Mouse (Mus musculus): ENCODE measurements around the gene Mecom.

The Mecom gene

DNA sequence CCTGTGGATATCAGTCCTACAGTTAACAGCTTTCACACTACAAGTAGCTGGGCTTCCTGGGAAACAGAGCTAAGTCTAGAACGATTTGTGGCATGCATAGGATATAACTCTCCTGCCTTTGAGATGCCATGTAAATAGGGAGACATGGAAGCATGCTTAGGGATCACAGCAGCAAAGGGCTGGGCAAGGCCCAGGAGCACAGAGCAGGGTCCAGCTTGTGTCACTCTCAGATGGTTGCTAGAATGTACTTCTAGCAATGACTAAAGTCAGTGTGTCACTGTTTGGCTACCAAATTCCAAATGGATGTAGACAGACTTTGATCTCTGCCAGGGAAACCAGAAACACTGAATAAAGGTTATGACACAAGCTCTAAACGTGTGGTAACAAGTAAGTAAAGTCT lies 358.5 kb downstream of the Mecom start:
- no peak for DNase-seq

DNA sequence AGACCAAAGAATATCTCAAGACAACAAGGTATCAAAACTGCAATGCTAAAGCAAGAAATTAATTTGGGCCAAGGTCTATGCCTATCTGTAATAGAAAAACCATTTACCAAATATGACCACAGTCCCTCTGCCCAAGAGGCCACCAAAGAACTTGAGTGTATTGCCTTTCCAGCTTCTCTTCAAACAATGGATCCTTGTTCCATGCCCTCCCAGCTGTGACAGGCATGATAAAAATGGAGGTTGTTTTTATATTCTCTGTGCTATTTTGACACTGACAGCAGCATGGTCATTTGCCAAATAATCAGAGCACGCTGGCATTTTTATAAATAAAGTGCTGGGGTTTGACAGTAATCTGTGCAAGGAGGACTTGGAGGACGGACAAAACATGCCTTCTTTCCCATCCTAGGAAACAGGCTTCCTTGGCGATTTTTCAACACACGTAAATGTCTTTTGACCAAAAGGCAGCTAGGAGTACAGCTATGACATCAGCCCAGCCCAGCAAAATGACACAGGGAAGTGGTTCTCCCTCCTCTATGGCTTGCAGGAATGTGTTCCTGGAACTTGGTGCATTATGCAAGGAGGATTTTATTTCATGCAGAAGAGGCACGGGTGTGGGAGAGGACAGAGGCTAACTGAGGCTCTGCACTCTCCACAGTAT lies 359.9 kb downstream of the Mecom start:
- no peak for DNase-seq

DNA sequence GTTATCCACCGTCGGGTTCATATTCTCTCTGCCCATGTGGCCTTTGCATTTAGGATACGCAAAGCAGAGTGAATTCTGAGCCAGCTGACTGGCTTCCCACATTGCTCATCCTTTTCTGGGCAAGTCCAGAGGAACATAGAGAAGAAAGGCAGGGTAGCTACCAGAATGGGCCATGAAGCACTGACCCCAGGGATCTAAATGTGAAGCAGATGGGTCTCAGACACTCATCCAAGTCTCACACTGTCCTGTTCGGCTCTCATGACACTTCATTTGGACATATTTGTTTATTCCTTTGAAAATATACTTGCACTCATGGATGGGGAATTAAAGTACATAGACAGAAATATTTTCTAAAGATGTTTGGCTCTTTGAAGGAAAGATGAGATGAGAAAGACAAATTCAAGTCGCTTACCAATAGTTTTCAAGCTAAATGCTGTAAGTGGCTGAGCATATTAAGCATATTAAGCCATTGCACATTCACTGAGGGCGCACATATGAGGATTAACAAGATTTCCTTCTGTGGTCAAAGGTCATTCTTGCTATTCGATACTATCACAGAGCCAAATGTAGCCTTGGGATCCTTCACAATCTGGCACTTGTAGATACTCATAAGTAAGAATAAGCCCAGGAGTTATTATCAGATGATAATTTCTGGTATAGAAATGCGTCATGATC lies 365.9 kb downstream of the Mecom start:
- DNase-seq: no peak

DNA sequence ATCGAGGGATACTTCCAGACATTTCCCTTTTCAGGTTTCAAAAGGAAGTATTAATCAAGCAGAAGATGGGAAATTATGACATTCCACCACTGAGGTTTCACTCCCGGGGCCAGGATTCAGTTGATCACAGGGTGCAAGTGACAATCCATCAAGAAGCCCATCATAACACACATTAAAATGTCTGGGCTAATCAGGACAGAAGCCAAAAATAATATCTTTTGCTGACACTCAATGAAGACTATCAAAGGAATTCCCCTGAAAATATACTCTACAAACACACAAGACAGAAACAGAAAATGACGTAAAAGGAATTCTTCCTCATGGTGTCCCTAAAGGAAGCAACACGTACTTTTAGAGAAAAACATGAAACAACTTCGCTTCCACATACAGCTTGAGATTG lies 371.2 kb downstream of the Mecom start:
- DNase-seq: no peak

DNA sequence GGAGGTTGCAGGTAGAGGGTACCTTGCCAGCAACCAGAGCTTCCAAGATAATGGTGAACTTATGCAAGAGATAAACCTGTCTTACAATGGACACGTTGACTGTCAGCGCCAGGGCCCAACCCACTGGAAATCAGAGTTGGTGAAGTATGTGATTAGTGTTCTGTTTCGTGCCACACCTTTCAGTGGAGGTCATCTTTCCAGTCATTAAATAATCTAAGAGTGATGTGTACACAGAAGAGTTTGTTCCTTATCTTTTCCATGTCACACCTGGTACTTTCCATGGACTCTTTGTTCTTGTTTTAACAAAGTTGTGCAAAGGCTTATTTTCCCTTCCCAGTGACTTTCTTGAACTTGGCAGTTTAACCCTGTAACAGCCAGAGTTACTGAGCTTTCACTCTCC lies 374.0 kb downstream of the Mecom start:
- no peak for DNase-seq

DNA sequence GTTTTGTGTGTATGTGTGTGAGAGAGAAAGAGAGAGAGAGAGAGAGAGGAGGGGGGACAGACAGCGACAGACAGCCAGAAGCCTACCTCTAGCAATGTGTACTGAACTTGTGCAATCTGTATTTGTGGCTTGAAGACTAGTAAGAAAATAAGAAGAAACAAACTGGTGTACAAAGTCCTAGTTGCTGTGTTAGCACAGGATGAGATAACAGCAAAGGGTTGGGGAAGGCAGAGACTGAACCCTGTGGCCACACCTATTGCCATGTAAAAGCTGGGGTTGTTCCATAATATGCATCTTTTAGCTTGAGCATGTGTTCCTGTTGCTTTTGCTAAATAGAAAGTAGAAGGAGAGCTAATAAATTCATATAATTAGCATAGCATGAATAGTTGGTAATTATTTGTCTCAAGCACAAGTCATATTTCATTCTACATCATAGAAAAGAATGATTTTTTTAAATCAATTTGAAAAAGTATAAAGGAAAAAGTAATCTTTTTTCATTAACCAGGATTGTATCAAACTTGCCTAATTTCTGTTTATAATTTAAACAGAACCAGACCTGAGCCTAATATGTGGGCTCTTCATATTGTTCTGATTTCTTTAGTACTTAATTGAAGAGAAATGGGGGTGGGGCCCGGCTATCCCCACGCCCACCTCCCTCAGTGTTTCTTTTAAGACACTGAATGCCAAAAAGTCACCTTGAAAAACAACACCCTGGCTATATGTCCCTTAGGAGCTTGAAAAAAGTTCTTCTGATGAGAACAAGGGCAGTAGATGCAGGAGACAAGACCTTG lies 379.2 kb downstream of the Mecom start:
- DNase-seq: no peak

DNA sequence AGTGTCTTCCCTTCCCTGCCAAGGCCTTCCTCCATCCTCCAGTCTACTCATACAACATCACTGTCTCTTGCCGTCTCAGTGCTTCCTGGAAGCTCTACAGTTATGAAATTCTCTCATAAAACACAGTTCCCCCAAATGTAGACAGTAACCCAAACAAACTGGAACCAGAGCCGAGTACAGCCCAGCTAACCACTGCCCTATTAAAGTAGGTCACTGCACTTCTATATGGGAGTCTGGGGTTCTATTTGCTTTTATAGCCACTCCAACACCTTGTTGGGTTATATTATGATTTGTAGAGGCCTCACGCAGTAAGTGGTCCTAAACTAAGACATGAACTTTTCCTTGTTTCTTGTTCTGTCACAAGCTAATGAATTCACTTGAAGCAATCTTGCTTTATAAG lies 380.8 kb downstream of the Mecom start:
- no peak for DNase-seq

DNA sequence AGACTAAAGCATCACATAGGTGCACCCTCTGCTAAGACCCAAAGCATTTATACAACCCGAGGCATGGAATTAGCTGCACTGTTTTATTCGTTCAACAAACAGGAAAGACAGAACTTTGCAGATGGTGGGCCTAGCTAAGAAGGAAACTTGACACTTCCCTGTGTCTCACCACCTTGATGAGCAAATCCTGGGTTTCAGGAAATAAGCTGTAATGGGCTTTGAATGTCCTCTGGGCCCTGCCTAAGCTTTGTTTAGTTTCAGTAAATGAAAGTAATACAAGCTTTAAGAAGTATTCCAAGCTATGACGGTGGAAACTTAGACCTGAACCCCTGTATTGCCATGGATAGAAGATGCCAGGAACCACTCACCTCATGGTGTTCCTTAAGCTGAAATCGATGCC lies 383.0 kb downstream of the Mecom start:
- no peak for DNase-seq

DNA sequence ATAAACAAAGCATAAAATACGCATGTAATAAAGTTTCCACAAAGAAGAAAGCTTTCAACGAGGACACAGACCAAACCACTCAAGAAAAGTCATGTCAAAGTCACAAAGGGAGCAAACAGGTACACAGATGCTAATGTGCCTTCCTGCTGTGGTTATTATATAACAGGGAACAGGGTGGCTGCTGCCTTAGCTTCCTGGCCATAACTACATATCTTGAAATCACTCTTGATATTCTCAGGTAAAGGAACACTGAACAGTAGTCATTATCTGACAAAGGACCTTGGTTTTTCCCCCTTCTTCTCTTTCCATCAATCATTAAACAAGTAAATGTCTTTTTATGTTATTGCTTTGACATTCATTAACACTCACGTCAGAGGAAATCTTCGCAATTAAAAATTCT lies 384.4 kb downstream of the Mecom start:
- DNase-seq: no peak

DNA sequence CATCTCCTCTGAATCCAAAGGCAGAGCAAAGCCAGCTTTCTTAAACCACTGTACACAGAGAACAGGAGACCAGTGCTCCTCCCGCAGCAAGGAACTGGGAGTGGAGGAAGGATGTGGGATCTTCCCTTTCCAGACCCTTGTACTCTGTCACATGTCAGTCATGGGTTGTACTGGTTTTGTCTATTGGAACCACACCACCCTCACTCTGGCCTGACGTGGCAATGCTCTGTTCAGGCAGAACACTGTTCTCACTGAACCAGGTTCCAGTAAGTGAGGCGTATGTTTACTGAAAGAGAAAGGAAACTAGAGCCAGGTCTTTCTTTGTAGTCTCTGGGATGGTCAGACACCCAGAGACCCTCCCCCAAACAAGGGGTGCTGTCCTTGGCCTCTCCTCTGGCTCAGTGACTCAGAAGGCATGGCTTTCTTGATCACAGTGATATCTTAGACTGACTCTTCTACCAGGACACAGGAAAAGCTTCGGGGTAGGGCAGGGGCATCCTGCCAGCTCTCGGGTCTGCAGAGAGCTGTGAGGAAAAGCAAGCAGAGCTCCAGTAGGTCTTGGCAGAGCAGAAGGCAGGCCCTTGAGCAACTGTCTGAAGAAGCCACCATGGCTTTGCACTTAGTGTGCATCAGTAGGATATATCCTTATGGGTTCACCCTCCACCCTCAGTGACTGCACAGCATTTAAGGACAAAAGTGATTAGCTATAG lies 386.7 kb downstream of the Mecom start:
- DNase-seq: no peak

DNA sequence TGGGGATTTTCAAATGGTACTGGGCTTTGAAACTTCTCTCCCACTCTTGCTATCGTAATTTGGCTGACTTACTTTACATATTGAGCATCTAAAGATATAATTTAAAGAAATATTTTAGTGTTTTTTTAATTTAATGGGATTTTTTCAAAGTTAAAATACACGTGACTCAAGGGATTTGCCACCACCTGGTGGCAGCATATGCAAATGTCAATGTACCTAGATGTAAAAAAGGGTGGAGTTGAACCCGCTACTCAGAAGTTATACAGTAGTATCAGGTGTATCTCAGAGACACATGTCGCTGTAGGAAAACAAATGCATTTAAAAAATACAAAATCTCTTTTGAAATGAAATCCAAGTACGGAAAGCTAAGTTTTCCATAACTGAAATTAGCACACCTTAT lies 387.5 kb downstream of the Mecom start:
- DNase-seq: no peak

DNA sequence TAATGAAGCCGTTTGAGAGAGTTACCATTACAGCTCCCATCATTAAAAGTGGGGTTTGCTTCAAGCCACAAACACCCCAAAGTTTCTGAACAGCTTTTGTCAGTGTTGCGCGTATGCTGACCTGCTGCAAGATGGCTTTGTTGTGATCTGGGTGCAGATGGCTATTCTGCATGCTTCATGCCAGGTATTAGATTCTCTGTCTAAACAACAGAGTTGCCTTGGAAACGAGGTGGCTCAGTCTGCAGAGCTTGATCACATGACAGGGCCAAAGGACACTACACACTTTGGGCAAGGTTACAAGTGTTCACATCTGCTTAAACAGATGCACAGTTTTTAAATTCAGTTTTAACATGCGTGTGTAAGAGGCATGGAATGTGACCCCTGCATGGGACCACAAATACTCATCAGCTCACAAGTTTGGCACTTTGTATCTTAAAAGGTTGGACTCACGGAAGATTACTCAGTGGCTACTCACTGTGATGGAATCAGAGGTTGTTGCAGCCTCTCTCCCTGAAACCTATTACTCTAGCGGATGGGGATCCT lies 390.6 kb downstream of the Mecom start:
- no peak for DNase-seq

DNA sequence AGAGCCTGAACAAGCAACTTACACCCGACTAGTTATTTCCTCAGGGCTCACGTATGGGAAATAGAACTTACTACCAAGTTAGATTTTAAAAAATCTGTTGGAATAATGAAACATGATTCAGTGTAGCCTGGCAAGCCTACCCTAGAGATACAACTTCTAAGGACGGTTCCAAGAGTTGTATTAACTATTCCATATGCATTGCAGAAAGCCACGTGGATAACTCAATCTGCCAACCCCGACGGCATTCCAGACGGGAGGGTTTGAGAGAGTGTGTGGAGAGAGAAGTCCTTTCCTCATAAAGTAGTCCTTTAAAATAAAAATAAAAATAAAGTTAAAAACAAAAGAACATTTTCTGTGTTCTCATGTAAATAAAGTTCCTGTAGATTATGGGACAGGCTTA lies 393.4 kb downstream of the Mecom start:
- DNase-seq: no peak

DNA sequence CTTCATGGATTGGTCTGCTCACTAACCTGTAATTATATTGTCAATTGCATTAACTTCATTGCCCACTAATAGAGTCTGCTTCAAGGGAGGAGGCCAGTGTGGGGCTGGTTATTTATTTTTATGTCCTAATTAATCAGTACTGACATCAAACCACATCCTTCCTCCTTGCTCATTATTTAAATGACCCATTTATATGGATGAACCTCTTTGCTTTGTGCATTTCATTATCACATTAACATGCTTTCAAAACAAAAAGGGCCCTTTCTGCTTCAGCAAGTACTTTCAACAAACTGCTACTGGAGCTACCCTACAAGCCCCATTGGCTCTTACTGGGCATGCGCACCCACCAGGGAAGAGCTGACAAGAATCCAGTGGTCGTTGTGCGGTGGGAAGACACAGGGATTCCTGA lies 393.9 kb downstream of the Mecom start:
- DNase-seq: no peak

DNA sequence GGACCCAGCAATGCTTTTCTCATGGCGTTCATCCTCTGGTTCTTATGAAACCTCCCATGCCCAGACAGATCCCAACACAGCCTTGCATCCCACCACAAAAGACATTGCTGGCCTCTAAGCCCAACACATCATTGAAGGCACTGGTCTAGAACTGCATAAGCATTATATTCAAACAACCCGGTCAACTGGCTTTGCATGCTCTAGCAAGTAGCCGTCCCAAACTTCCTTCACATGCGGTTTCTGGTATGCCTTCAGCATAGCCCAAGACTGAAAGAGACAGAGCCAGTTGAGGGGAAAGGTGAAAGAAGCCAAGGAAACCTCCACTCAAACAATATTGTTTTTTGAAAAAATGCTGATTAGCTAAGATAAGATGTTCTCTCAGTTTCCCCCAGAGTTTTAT lies 397.7 kb downstream of the Mecom start:
- no peak for DNase-seq

DNA sequence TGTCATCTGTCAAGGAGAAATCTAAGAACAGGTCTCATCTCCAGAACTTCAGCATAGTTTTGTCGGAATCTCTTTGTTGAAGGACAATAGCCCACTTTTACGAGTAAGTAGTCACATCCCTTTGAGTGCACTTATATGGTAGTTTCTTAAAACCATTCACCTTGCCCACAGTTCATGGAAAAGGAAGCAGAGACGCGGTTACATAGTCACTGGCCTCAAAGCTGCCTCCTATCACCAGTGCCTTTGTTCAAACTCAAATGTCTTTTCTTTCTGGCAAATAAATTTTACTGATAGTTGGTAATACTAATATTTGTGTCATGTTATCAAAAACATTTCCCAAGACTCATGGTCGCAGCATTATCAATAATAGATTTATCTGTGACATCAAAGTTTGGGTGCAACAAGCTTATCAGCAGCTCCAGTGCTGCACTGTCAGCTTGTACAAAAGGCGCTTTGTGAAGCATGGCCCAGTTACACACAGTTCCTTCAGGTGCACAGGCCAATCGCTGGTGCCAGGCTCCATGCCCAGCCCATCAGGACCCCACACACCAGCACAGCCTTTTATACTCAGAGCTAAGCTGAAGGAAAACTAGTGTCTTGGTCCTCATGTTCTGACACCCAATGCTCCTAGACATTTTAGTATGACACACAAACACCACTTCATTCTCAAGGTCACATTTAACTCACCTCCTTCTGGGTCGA lies 399.3 kb downstream of the Mecom start:
- no peak for DNase-seq

DNA sequence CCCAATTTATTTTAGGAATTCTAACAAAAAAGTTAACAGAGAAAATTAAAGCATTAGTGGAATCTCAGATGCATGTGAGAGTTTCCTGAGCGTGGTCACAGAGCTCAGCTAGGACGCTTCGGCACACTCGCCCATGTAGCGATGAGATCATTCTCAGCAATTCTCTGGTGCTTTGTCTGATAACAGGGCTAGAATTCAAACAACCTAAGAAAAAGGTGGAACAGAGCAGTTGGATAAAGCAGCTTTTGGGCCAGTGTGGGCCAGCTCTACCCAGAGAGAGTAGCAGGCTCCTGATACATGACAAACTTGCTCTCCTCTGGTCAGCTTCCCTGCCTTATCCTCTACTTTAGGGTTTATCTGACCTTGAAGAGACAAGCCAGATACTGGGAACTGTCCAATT lies 402.8 kb downstream of the Mecom start:
- no peak for DNase-seq

DNA sequence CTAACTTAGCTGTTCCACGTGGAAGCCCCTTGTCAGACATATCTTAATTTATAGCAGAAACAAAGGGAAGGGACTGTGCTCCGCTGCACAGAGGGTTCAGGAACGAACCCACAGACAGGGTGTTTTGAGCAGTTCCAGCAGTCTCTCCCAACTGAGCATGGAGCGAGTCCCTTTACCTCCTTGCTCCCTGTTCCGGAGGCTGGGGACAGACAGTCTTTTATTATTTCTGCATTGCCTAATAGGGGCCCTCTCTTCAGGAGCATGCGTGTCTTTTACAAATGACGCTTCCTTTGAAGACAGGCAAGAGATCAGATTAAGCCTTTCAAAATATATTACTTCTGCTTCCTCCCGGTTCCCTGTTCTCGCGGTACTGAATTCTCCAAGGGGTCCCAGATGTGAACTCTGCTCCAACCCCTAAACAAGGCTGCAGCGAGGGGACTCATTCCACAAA lies 403.8 kb downstream of the Mecom start:
- no peak for DNase-seq

DNA sequence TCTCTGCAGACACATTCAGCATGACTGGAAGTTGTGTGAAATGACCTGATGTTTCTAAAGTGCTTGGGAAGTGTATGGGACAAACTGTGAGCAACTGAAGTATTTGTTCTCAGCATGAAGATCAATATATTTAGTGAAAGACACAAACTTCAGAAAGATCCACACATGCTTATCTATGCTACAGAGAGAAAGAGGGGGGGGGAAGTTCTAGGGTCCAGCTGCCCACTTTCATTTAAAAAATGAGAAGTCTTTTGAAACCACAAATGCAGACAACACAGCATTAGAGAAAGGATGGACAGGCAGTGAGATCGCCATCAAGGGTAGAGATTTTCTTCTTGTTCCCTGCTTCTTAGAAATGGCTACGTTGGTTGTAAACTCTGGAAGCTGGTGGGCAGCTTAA lies 404.4 kb downstream of the Mecom start:
- DNase-seq: no peak

DNA sequence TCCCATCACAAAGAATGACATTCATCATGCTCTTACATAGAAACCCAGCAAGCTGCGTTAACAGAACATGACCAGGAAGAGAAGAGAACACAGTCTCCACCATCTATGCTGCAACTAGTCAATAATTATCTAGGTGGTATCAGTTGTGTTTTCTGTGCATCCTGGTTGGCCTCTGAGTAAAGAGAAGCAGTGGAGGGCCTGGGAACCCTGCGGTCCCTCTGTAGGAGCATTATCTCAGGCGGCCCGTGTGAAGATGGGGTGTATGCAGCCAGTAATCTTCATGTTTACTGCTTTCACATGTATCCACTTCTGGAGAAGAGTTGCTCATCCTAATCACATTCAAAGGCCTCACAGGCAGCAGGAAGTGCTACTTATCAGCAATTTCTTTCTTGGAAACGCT lies 407.5 kb downstream of the Mecom start:
- DNase-seq: no peak

DNA sequence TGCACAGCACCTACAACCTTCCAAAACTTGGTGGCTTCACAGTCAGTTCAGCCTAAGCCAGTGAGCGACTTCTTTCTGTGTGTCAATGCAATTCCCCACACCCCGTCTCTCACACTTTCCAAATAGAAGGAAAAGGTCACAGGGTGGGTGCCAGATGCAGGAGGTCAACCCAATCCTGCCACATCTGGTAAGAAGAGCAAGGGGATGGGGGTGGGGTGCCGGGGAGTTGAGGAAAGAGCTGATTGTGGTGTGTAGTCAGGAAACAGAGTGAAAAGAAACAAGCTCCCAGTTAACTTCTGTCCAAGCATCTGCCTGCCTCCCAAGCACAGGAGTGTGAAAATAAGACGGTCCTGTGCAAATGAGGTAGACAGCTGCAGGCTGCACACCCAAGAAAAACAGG lies 408.1 kb downstream of the Mecom start:
- DNase-seq: peak; percentile 5

DNA sequence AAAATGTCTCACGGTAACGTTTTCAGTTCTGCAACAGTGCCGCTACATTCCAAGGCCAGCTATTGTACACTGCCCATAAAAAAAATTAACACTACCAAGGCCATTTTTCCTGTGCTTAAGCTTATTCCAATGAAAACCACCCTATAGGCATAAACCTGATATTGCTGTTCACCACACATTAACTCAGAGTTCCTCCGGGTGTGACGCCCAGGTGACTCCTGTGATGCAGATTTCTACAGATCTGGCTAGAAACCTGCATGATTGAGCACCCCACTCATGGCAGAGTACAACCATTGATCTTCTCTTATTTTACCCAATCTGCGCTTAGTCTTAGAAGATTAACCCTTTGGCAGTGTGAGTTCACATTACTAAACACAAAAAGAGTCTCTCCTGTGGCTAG lies 409.2 kb downstream of the Mecom start:
- no peak for DNase-seq

DNA sequence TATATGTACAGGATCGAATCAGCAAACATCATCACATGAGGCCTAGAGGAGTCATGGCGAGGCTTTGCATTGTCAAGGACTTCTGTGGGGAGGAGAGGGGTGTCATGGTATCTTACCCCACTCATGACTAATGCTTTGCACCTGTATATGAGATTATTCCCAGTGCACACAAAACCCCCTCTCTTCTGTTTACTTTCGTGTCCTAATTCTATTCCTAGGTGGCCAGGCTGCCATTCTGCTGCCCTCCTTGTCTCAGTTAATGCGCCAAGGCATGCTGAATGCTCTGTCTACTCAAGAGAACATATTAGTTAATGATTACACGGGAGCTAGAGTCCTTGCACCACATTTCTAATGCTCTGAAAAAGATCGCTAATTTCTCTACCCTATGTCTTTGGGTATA lies 412.0 kb downstream of the Mecom start:
- DNase-seq: no peak

All from layer of hippocampus, adult 9-11 months (tissue).